Mouse (Mus musculus) midbrain, embryonic 16.5 days (tissue): ENCODE data around the gene Fgfr2. TPM values are rescaled to one million over a fixed set of nuclear protein-coding genes. Genes with fewer than 3 reads are reported as not detected.

Experiments
- ATAC-seq: fragments of 200-750 bp; cut with Nextera tagmentation; 2 replicates; pipeline ENCODE4 v1.8.0; 2017; ENCODE audit warnings: moderate TSS enrichment
- H3K27ac ChIP-seq: fragments of 300-500 bp; sonication (generic); 2 replicates; pipeline ENCODE4 v1.5.1; 2014; ENCODE audit warnings: mild to moderate bottlenecking, low read length, mixed read lengths
- H3K27me3 ChIP-seq: fragments of 300-500 bp; sonication (generic); 2 replicates; pipeline ENCODE4 v1.6.1; 2014; ENCODE audit warnings: low read depth, low read length, mixed read lengths; ENCODE audit not compliant: control insufficient read depth, insufficient read depth
- H3K36me3 ChIP-seq: fragments of 300-500 bp; sonication (generic); 2 replicates; pipeline ENCODE4 v1.6.1; 2014; ENCODE audit warnings: mild to moderate bottlenecking, low read length, moderate library complexity, mixed read lengths; ENCODE audit not compliant: control insufficient read depth, insufficient read depth
- H3K4me1 ChIP-seq: fragments of 300-500 bp; sonication (generic); 2 replicates; pipeline ENCODE4 v1.6.1; 2014; ENCODE audit warnings: mild to moderate bottlenecking, low read length, mixed read lengths; ENCODE audit not compliant: control insufficient read depth, insufficient read depth
- H3K4me2 ChIP-seq: fragments of 300-500 bp; sonication (generic); 2 replicates; pipeline ENCODE4 v1.6.1; 2014; ENCODE audit warnings: mild to moderate bottlenecking, low read length, mixed read lengths
- H3K4me3 ChIP-seq: fragments of 300-500 bp; sonication (generic); 2 replicates; pipeline ENCODE4 v1.5.1; 2014; ENCODE audit warnings: low read depth, mild to moderate bottlenecking, low read length, moderate library complexity, mixed read lengths
- H3K9ac ChIP-seq: fragments of 300-500 bp; sonication (generic); 2 replicates; pipeline ENCODE4 v1.6.1; 2014; ENCODE audit warnings: low read depth, low read length, mixed read lengths
- H3K9me3 ChIP-seq: fragments of 300-500 bp; sonication (generic); replicated peaks from 2 replicates; pipeline ENCODE4 v1.6.1; 2014; ENCODE audit warnings: mild to moderate bottlenecking, low read length, mixed read lengths; ENCODE audit not compliant: control insufficient read depth, poor library complexity, severe bottlenecking
- WGBS: fragments of 180-500 bp; shearing (Covaris S2); extraction: QIAGEN DNeasy Blood & Tissue Kit; methylation state at CpG from one replicate; pipeline ENCODE4 v1.1.7; 2014; 5-methylcytosine and 5-hydroxymethylcytosine counted together
- polyA plus RNA-seq: library from polyadenylated mRNA; unstranded; fragments of >200 nt; fragmentation: Nextera tagmentation; extraction: Ambion mirVana; gene quantifications from 2 replicates; pipeline ENCODE4 v1.2.1, GENCODE M21; 2015

The Fgfr2 gene
- polyA plus RNA-seq, 1 experiment from 2014 or later = 23.8 TPM

DNA sequence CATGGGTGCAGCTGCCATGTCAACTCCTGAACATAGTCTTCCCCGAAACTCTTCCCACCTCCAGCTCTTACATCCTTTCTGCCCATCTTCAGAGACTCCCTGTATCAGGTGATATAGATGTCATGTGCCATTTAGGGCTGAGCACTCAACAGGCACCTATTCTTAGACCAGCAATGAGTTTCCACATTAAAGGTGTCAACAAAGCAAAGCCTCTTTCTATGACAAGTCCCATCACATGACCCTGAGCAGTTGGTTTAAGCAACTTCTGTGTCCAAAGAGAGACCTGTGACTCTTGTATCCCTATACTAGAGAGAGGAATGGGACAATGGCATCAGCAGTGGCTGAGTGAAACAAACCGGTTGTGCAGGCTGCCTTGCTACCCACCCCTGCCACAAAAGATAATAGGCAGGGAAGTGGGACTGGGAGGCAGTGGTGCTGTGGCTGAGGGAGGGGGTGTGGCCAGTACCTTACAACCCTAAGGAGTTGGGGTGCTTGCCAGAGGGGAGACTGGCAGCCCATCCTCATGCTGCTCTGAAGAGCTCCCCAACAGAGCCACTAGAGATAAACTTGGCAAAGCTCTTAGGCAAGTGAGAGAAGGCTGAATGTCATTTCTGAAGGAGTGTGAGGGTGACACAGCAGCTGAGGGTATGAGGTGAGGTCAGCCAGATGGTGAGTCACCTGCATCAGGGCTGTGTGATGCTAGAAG is 222.2 kb downstream of the Fgfr2 start:
- no peak overlapping the region for H3K9ac ChIP-seq
- no peak for ATAC-seq
- no peak overlapping the region for H3K4me3 ChIP-seq
- no peaks in the 10 kb centered on the region for H3K36me3 ChIP-seq
- no peaks in the 10 kb centered on the region for H3K27me3 ChIP-seq
- no peaks in the 10 kb centered on the region for H3K4me1 ChIP-seq
- WGBS = 64% methylated on average over 2 of the region's 2 CpGs
- H3K9me3 ChIP-seq = no peaks in the 10 kb centered on the region
- H3K4me2 ChIP-seq = no peak overlapping the region
- H3K27ac ChIP-seq = no peak overlapping the region

DNA sequence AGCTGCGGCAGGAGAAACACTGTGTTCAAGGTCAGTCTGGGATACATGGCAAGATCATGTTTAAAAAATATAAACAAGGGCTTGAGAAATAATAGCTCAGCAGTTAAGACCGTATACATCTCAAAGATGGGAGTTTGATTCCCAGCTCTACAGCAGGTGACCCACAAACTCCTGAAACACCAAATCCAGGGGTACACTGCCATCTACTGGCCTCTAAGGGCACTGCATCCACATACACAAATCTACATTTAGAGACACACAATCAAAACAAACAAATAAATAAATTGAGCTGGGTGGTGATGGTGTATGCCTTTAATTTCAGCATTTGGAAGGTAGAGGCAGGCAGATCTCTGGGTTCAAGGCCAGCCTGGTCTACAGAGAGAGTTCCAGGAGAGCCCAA is 224.9 kb downstream of the Fgfr2 start:
- WGBS = 93% methylated on average over 2 of the region's 2 CpGs
- H3K9me3 ChIP-seq = no peaks in the 10 kb centered on the region
- no peak overlapping the region for H3K27ac ChIP-seq
- no peak overlapping the region for H3K4me3 ChIP-seq
- H3K9ac ChIP-seq = no peak overlapping the region
- no peak overlapping the region for H3K4me2 ChIP-seq
- ATAC-seq = no peak
- no peaks in the 10 kb centered on the region for H3K36me3 ChIP-seq
- H3K27me3 ChIP-seq = no peaks in the 10 kb centered on the region
- no peaks in the 10 kb centered on the region for H3K4me1 ChIP-seq

DNA sequence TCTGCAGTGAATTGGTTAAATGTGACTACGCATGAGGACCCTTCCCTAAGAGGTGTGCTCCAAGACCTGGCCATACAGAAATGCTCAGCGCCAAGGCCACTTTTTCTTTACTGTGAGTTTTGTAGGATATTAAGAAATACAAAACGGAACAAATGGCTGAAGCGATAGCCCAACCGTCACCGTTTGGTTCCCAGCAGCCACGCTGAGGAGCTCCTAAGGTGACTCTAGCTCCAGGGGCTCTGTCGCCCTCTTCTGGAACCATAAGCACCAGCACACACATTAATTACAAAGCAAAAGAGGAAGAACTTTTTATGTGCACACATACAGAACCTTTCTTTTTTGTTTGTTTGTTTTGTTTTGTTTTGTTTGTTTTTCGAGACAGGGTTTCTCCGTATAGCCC is 225.9 kb downstream of the Fgfr2 start:
- ATAC-seq = no peak
- H3K27ac ChIP-seq = no peak overlapping the region
- no peaks in the 10 kb centered on the region for H3K27me3 ChIP-seq
- H3K4me3 ChIP-seq = no peak overlapping the region
- H3K36me3 ChIP-seq = no peaks in the 10 kb centered on the region
- H3K9ac ChIP-seq = no peak overlapping the region
- H3K4me2 ChIP-seq = no peak overlapping the region
- H3K4me1 ChIP-seq = no peaks in the 10 kb centered on the region
- 88% methylated on average over 10 of the region's 10 CpGs for WGBS
- no peaks in the 10 kb centered on the region for H3K9me3 ChIP-seq

DNA sequence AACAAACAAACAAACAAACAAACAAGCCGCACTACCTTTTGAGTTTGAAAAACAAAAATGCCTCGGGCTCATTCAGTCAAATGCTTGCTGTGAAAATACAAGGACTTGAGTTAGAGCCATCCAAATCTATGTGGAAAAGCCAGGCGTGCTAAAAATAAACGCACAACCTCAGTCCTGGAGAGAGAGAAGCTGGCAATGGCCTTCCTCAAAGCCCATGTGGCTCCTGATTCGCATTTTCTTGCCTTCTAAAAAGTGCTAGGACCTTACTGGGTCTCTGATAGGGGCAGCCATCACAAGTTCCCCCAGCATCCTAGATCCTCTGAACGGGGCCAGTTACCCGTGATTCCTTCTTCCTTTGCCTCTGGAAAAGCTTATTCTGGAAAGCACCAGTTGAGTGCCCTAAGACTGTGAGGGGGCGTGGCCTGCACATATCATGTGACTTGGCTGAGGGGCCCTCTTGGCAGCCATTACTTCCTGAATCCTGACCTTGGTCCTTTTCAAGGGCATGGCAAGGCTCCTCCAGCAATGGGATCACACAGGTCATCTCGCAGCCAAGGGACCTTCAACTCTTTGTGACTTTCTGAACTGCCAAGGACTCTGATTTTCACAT is 226.8 kb downstream of the Fgfr2 start:
- 90% methylated on average over 9 of the region's 9 CpGs for WGBS
- Histone ChIP-seq H3K9me3 (no peaks in the 10 kb centered on the region), H3K4me3 (no peak overlapping the region), H3K36me3 (no peaks in the 10 kb centered on the region), H3K4me1 (no peaks in the 10 kb centered on the region), H3K9ac (no peak overlapping the region), H3K4me2 (no peak overlapping the region), H3K27me3 (no peaks in the 10 kb centered on the region), H3K27ac (no peak overlapping the region)
- no peak for ATAC-seq

- no peaks in the 10 kb centered on the region for H3K4me1 ChIP-seq
- H3K4me2 ChIP-seq = no peak overlapping the region
- H3K4me3 ChIP-seq = no peak overlapping the region
- H3K36me3 ChIP-seq = no peaks in the 10 kb centered on the region
- 74% methylated on average over 7 of the region's 7 CpGs for WGBS
- no peak for ATAC-seq
- H3K9me3 ChIP-seq = no peaks in the 10 kb centered on the region
- no peak overlapping the region for H3K9ac ChIP-seq
- H3K27ac ChIP-seq = no peak overlapping the region
- no peaks in the 10 kb centered on the region for H3K27me3 ChIP-seq
Observed at GRCm38 (mm10) chr7:132894841-132895555, 228.2 kb downstream of the Fgfr2 start.

DNA sequence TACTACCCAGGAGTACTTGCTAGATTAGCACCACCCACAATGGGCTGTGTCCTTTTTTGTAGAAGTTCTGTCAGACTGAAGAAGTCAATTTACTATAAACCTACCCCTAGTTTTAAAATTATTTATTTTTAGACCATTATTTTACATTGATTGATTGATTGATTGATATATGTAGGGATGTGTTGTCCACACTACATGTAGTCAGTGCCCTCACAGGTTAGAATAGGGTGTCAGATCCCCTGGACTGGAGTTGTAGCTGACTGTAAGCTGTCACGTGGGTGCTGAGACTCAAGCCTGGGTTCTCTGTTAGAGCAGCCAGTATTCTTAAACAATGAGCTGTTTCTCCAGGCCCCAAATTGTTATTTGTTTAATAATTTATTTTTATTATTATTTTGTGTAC is 229.8 kb downstream of the Fgfr2 start:
- H3K36me3 ChIP-seq = no peaks in the 10 kb centered on the region
- H3K4me1 ChIP-seq = no peaks in the 10 kb centered on the region
- H3K9me3 ChIP-seq = no peaks in the 10 kb centered on the region
- no peak overlapping the region for H3K4me3 ChIP-seq
- no peak overlapping the region for H3K27ac ChIP-seq
- no peak overlapping the region for H3K4me2 ChIP-seq
- H3K9ac ChIP-seq = no peak overlapping the region
- 85% methylated on average over 1 of the region's 1 CpGs for WGBS
- ATAC-seq = no peak
- H3K27me3 ChIP-seq = no peaks in the 10 kb centered on the region

- Histone ChIP-seq H3K27ac (no peak overlapping the region), H3K9ac (no peak overlapping the region), H3K36me3 (no peaks in the 10 kb centered on the region), H3K27me3 (no peaks in the 10 kb centered on the region), H3K4me1 (no peaks in the 10 kb centered on the region), H3K4me3 (no peak overlapping the region), H3K9me3 (no peaks in the 10 kb centered on the region), H3K4me2 (no peak overlapping the region)
- no peak for ATAC-seq
- 77% methylated on average over 7 of the region's 7 CpGs for WGBS
Observed at GRCm38 (mm10) chr7:132892806-132893205, 230.3 kb downstream of the Fgfr2 start.

DNA sequence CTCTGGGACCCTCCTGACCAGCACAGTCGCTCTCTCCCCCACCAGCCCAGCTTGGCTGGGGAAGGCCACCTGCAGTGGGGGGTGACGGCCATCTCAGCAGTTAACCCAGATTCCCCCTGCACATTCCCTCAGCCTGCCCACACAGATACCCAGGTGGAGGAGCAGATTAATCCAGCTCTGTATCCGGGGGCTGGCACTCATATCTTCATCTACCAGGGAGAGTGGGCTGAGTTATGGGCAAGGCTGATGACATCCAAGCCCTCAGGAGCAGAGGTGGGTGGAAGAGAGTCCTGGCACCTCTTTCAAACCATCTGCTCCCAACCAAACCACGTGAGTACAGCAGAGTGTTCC is 230.9 kb downstream of the Fgfr2 start:
- H3K27me3 ChIP-seq = no peaks in the 10 kb centered on the region
- H3K4me1 ChIP-seq = no peaks in the 10 kb centered on the region
- no peak overlapping the region for H3K9ac ChIP-seq
- H3K36me3 ChIP-seq = no peaks in the 10 kb centered on the region
- no peak overlapping the region for H3K4me2 ChIP-seq
- H3K4me3 ChIP-seq = no peak overlapping the region
- WGBS = 69% methylated on average over 4 of the region's 4 CpGs
- H3K27ac ChIP-seq = no peak overlapping the region
- no peaks in the 10 kb centered on the region for H3K9me3 ChIP-seq
- no peak for ATAC-seq

GRCm38 (mm10) chr7:132891561-132892310 is 231.4 kb downstream of the Fgfr2 start:
- ATAC-seq = no peak
- no peak overlapping the region for H3K4me3 ChIP-seq
- no peaks in the 10 kb centered on the region for H3K27me3 ChIP-seq
- H3K4me1 ChIP-seq = no peaks in the 10 kb centered on the region
- WGBS = 84% methylated on average over 5 of the region's 5 CpGs
- no peak overlapping the region for H3K9ac ChIP-seq
- H3K9me3 ChIP-seq = no peaks in the 10 kb centered on the region
- no peaks in the 10 kb centered on the region for H3K36me3 ChIP-seq
- no peak overlapping the region for H3K27ac ChIP-seq
- no peak overlapping the region for H3K4me2 ChIP-seq
